Mouse (Mus musculus) myocyte (in vitro differentiated cells): ENCODE measurements around the gene Rragc. TPM values are rescaled to one million over a fixed set of nuclear protein-coding genes. Genes with fewer than 3 reads are reported as not detected.

Experiments
- H3K27me3 ChIP-seq: one replicate; pipeline ENCODE4 v1.6.1; 2011; ENCODE audit not compliant: control insufficient read depth, insufficient read depth, insufficient read length
- H3K36me3 ChIP-seq: one replicate; pipeline ENCODE4 v1.6.1; 2011; ENCODE audit not compliant: control insufficient read depth, insufficient read depth
- H3K4me2 ChIP-seq: one replicate; pipeline ENCODE4 v1.6.1; 2011; ENCODE audit warnings: low read depth, control low read depth
- H3K4me3 ChIP-seq: one replicate; pipeline ENCODE4 v1.5.1; 2011; ENCODE audit warnings: mild to moderate bottlenecking, control low read depth, moderate library complexity
- H3K79me2 ChIP-seq: one replicate; pipeline ENCODE4 v1.6.1; 2011; ENCODE audit not compliant: control insufficient read depth, insufficient read depth
- H3ac ChIP-seq: one replicate; pipeline ENCODE4 v1.6.1; 2011; ENCODE audit not compliant: control insufficient read depth, insufficient read length
- CEBPB ChIP-seq: IDR thresholded peaks from 2 replicates; pipeline ENCODE4 v1.6.1; 2011; ENCODE audit warnings: mild to moderate bottlenecking, moderate library complexity; ENCODE audit not compliant: poor library complexity, insufficient read depth, severe bottlenecking
- E2F4 ChIP-seq: IDR thresholded peaks from one replicate; pipeline ENCODE4 v1.6.1; 2011; ENCODE audit warnings: mild to moderate bottlenecking, control low read depth, moderate library complexity; ENCODE audit not compliant: insufficient read depth
- MAX ChIP-seq: IDR thresholded peaks from one replicate; pipeline ENCODE4 v1.6.1; 2011; ENCODE audit warnings: low read depth, mild to moderate bottlenecking, control low read depth
- MYOD1 ChIP-seq, 3 experiments: IDR thresholded peaks; one replicate each; pipeline ENCODE4 v1.6.1; 2011; ENCODE audit warnings: control low read depth in 2 of 3, low read depth in 2 of 3, mild to moderate bottlenecking in 2 of 3, moderate library complexity in 1 of 3; ENCODE audit not compliant: insufficient read length in 2 of 3, control insufficient read depth in 1 of 3
- MYOG ChIP-seq, 3 experiments: IDR thresholded peaks; one replicate each; pipeline ENCODE4 v1.6.1; 2011; ENCODE audit warnings: control low read depth in 2 of 3, low read depth in 2 of 3, mild to moderate bottlenecking in 2 of 3; ENCODE audit not compliant: insufficient read length in 2 of 3, control insufficient read depth in 1 of 3, insufficient read depth in 1 of 3
- POLR2A ChIP-seq: IDR thresholded peaks from one replicate; pipeline ENCODE4 v1.6.1; 2011; ENCODE audit warnings: low read depth, mild to moderate bottlenecking, control low read depth, moderate library complexity; ENCODE audit not compliant: insufficient read length
- POLR2AphosphoS2 ChIP-seq: IDR thresholded peaks from one replicate; pipeline ENCODE4 v1.6.1; 2011; ENCODE audit warnings: low read depth, control low read depth; ENCODE audit not compliant: insufficient read length
- REST ChIP-seq: IDR thresholded peaks from one replicate; pipeline ENCODE4 v1.6.1; 2011; ENCODE audit warnings: mild to moderate bottlenecking, control low read depth, moderate library complexity; ENCODE audit not compliant: insufficient read depth, insufficient read length
- SRF ChIP-seq: IDR thresholded peaks from one replicate; pipeline ENCODE4 v1.6.1; 2011; ENCODE audit warnings: low read depth; ENCODE audit not compliant: control insufficient read depth, insufficient read length
- TCF12 ChIP-seq: IDR thresholded peaks from one replicate; pipeline ENCODE4 v1.6.1; 2011; ENCODE audit warnings: mild to moderate bottlenecking, control low read depth; ENCODE audit not compliant: poor library complexity, insufficient read depth, severe bottlenecking
- TCF3 ChIP-seq: IDR thresholded peaks from one replicate; pipeline ENCODE4 v1.6.1; 2011; ENCODE audit warnings: low read depth, control low read depth; ENCODE audit not compliant: insufficient read length
- USF1 ChIP-seq: IDR thresholded peaks from one replicate; pipeline ENCODE4 v1.6.1; 2011; ENCODE audit warnings: low read depth, mild to moderate bottlenecking, control low read depth, moderate library complexity
- polyA plus RNA-seq: library from polyadenylated mRNA; unstranded; fragments of >200 nt; fragmentation: generic; extraction: Trizol; gene quantifications from one replicate; pipeline ENCODE4 v1.2.1, GENCODE M21; 2012; ENCODE audit warnings: missing spikeins

Gene Rragc
- polyA plus RNA-seq, 1 experiment, result 46.1 TPM

- Histone ChIP-seq H3K79me2 (peaks cover 43% of the 10 kb centered on the region), H3K4me2 (peak within 1 kb of the TSS; percentile 92), H3ac (peak within 1 kb of the TSS; percentile 32), H3K36me3 (peaks cover 13% of the 10 kb centered on the region), H3K4me3 (peak within 1 kb of the TSS; percentile 64), H3K27me3 (no peaks in the 10 kb centered on the region)
- TF ChIP-seq POLR2AphosphoS2 (peak; percentile 82), MYOG (IDR thresholded peaks at IDR 0.05; ENCODE audit: control insufficient read depth in 1 of 3, insufficient read depth in 1 of 3, insufficient read length in 2 of 3, low read depth in 2 of 3) (peak in 1 of 3 experiments; percentile 3), TCF3 (no peak), TCF12 (no peak), POLR2A (peak; percentile 87)
Observed at GRCm38 (mm10) chr4:123904333-123905125, 12.7 kb upstream of the Rragc start, which contains the start of gene Mycbp. Gene Mycbp, plus strand, starts transcription at chr4:123904832.

- Histone ChIP-seq H3ac (peak overlapping the region; percentile 32), H3K36me3 (peaks cover 13% of the 10 kb centered on the region), H3K79me2 (peaks cover 50% of the 10 kb centered on the region), H3K27me3 (no peaks in the 10 kb centered on the region), H3K4me3 (peak overlapping the region; percentile 64), H3K4me2 (peak overlapping the region; percentile 62)
- TF ChIP-seq POLR2A (no peak), MYOD1 (IDR thresholded peaks at IDR 0.05; ENCODE audit: control insufficient read depth in 1 of 3, insufficient read length in 2 of 3, low read depth in 2 of 3) (peak in 2 of 3 experiments; percentile 58 to 74), MAX (no peak), MYOG (IDR thresholded peaks at IDR 0.05; ENCODE audit: control insufficient read depth in 1 of 3, insufficient read depth in 1 of 3, insufficient read length in 2 of 3, low read depth in 2 of 3) (peak in 1 of 3 experiments; percentile 70)
Observed at GRCm38 (mm10) chr4:123905126-123905668, 12.0 kb upstream of the Rragc start.

GRCm38 (mm10) chr4:123911503-123911902, 5.7 kb upstream of the Rragc start:
- no peak overlapping the region for H3K4me2 ChIP-seq
- H3K79me2 ChIP-seq, result peaks cover 96% of the 10 kb centered on the region
- TF ChIP-seq E2F4, result no peak
- TF ChIP-seq POLR2A, result no peak
- no peak for TF ChIP-seq MYOD1 (IDR thresholded peaks at IDR 0.05; ENCODE audit: control insufficient read depth in 1 of 3, insufficient read length in 2 of 3, low read depth in 2 of 3)
- no peak for TF ChIP-seq SRF
- TF ChIP-seq MYOG (IDR thresholded peaks at IDR 0.05; ENCODE audit: control insufficient read depth in 1 of 3, insufficient read depth in 1 of 3, insufficient read length in 2 of 3, low read depth in 2 of 3), result no peak
- TF ChIP-seq TCF12, result no peak
- no peak for TF ChIP-seq MAX
- TF ChIP-seq REST, result no peak
- TF ChIP-seq USF1, result no peak
- no peak for TF ChIP-seq POLR2AphosphoS2
- TF ChIP-seq CEBPB, result no peak
- no peak for TF ChIP-seq TCF3
- no peak overlapping the region for H3K4me3 ChIP-seq
- no peaks in the 10 kb centered on the region for H3K27me3 ChIP-seq
- peaks cover 45% of the 10 kb centered on the region for H3K36me3 ChIP-seq
- H3ac ChIP-seq, result no peak overlapping the region

DNA sequence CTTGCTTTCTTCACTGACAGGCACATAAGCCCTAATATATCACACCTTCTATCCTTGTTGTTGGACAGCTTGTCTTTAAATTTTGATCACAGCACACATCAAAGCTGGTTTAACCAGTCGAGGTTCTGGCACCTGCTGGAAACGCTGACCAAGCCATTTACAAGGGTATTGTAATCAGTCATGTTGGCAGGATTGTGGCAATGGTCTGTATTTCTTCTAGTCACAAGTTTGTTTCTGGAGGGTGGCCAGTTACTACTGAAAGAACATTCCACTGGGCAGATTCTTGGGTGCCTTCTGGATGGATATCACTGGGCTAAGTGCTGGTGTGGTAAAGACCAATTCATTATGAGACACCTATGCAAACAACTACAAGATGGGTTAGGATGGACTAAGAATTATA, 4.8 kb upstream of the Rragc start:
- Histone ChIP-seq H3K4me2 (no peak overlapping the region), H3K4me3 (no peak overlapping the region), H3K79me2 (peaks cover 92% of the 10 kb centered on the region), H3K27me3 (no peaks in the 10 kb centered on the region), H3ac (no peak overlapping the region), H3K36me3 (peaks cover 42% of the 10 kb centered on the region)
- TF ChIP-seq POLR2A (no peak), TCF3 (no peak), TCF12 (no peak), POLR2AphosphoS2 (no peak), MYOD1 (IDR thresholded peaks at IDR 0.05; ENCODE audit: control insufficient read depth in 1 of 3, insufficient read length in 2 of 3, low read depth in 2 of 3) (no peak), REST (no peak), CEBPB (no peak), E2F4 (no peak), MAX (no peak), MYOG (IDR thresholded peaks at IDR 0.05; ENCODE audit: control insufficient read depth in 1 of 3, insufficient read depth in 1 of 3, insufficient read length in 2 of 3, low read depth in 2 of 3) (no peak), USF1 (no peak), SRF (no peak)

DNA sequence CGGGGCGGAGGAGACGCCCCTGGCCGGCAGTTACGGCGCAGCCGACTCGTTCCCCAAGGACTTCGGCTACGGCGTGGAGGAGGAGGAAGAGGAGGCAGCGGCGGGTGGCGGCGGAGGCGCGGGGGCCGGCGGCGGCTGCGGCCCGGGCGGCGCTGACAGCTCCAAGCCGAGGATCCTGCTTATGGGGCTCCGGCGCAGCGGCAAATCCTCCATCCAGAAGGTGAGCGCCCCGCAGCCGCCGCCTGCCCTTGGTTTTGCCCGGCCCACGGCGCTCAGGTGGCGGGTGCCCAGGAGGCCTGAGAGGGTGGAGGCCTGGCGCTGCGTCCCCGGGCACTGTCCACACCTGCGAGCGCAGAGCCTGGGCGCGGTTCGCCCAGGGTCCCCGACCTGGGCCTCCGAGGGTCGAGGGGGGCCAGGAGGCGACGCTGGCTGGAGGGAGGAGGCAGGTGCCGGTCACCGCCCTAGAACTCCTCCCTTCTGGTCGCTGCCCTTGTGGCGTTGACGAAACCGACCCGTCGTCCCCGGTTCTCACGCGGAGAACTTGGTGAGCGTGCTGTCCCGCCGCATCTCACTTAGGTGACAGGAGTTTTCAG, 398 bp downstream of the Rragc start, which contains the start of gene 4930535I16Rik:
4930535I16Rik (minus strand) TSS at position 475 of the 593 bp plus-strand sequence.
- H3K36me3 ChIP-seq, result peaks cover 45% of the 10 kb centered on the region
- H3K4me3 ChIP-seq, result peak within 1 kb of the TSS; percentile 78
- TF ChIP-seq MAX (no peak), MYOG (IDR thresholded peaks at IDR 0.05; ENCODE audit: control insufficient read depth in 1 of 3, insufficient read depth in 1 of 3, insufficient read length in 2 of 3, low read depth in 2 of 3) (no peak), REST (no peak), E2F4 (no peak), MYOD1 (IDR thresholded peaks at IDR 0.05; ENCODE audit: control insufficient read depth in 1 of 3, insufficient read length in 2 of 3, low read depth in 2 of 3) (no peak), TCF3 (no peak), POLR2AphosphoS2 (peak; percentile 18)
- H3K79me2 ChIP-seq, result peaks cover 75% of the 10 kb centered on the region
- peak within 1 kb of the TSS; percentile 82 for H3K4me2 ChIP-seq
- peak within 1 kb of the TSS; percentile 89 for H3ac ChIP-seq
- H3K27me3 ChIP-seq, result no peaks in the 10 kb centered on the region
